Mouse (Mus musculus): ENCODE measurements around the gene Olfr177. TPM values are rescaled to one million over a fixed set of nuclear protein-coding genes. Genes with fewer than 3 reads are reported as not detected.

Olfr177 gene
- not detected in 2 replicates for polyA plus RNA-seq (2015; fragmentation: Nextera tagmentation; extraction: Ambion mirVana)

GRCm38 (mm10) chr16:58874668-58875067, at the start of gene Olfr177:
Gene Olfr177 (minus strand): TSS chr16:58874768.
- 39% methylated on average over 1 of the region's 1 CpGs for WGBS
- no peak for ATAC-seq (replicated peaks; ENCODE audit: extremely low read depth, insufficient read depth, low FRiP score)
- no peaks in the 10 kb centered on the region for H3K9me3 ChIP-seq (replicated peaks; ENCODE audit: control insufficient read depth, low read length)
- H3K9ac ChIP-seq (ENCODE audit: low read length), result no peak within 1 kb of the TSS
- no peaks in the 10 kb centered on the region for H3K27me3 ChIP-seq (ENCODE audit: control insufficient read depth, insufficient read depth, low read length)
- H3K4me2 ChIP-seq (ENCODE audit: low read depth, low read length), result no peak within 1 kb of the TSS
- H3K4me3 ChIP-seq (ENCODE audit: low read length), result no peak within 1 kb of the TSS
- no peaks in the 10 kb centered on the region for H3K36me3 ChIP-seq (ENCODE audit: control insufficient read depth, insufficient read depth)
- H3K4me1 ChIP-seq (ENCODE audit: control insufficient read depth, insufficient read depth, low read length), result no peaks in the 10 kb centered on the region
- no peak within 1 kb of the TSS for H3K27ac ChIP-seq (ENCODE audit: low read length)

- 77% methylated on average over 3 of the region's 3 CpGs for WGBS
- ATAC-seq (replicated peaks; ENCODE audit: extremely low read depth, insufficient read depth, low FRiP score), result no peak
Measured at GRCm38 (mm10) chr16:58891963-58892362, 17.4 kb upstream of the Olfr177 start, which contains the start of gene Olfr178. Gene Olfr178 (minus strand): TSS chr16:58892063.

GRCm38 (mm10) chr16:58884416-58884815, 9.8 kb upstream of the Olfr177 start:
- no peaks in the 10 kb centered on the region for H3K4me1 ChIP-seq (ENCODE audit: control insufficient read depth, insufficient read depth, low read length)
- no peaks in the 10 kb centered on the region for H3K27me3 ChIP-seq (ENCODE audit: control insufficient read depth, insufficient read depth, low read length)
- H3K4me3 ChIP-seq (ENCODE audit: low read length), result no peak overlapping the region
- WGBS, result 82% methylated on average over 2 of the region's 2 CpGs
- H3K36me3 ChIP-seq (ENCODE audit: control insufficient read depth, insufficient read depth), result no peaks in the 10 kb centered on the region
- H3K27ac ChIP-seq (ENCODE audit: low read length), result no peak overlapping the region
- no peak for ATAC-seq (replicated peaks; ENCODE audit: extremely low read depth, insufficient read depth, low FRiP score)
- no peak overlapping the region for H3K9ac ChIP-seq (ENCODE audit: low read length)
- no peak overlapping the region for H3K4me2 ChIP-seq (ENCODE audit: low read depth, low read length)
- H3K9me3 ChIP-seq (replicated peaks; ENCODE audit: control insufficient read depth, low read length), result no peaks in the 10 kb centered on the region

More at GRCm38 (mm10) chr16:58891963-58892362, 17.4 kb upstream of the Olfr177 start, which contains the start of gene Olfr178:
- Histone ChIP-seq H3K4me3 (ENCODE audit: low read length) (no peak within 1 kb of the TSS), H3K9ac (ENCODE audit: low read length) (no peak within 1 kb of the TSS), H3K4me1 (ENCODE audit: control insufficient read depth, insufficient read depth, low read length) (no peaks in the 10 kb centered on the region), H3K27me3 (ENCODE audit: control insufficient read depth, insufficient read depth, low read length) (no peaks in the 10 kb centered on the region), H3K4me2 (ENCODE audit: low read depth, low read length) (no peak within 1 kb of the TSS), H3K27ac (ENCODE audit: low read length) (no peak within 1 kb of the TSS), H3K9me3 (replicated peaks; ENCODE audit: control insufficient read depth, low read length) (0 out of 2 replicates have a peak, but pooled peaks cover 3% of the 10 kb centered on the region), H3K36me3 (ENCODE audit: control insufficient read depth, insufficient read depth) (no peaks in the 10 kb centered on the region)

- no peak overlapping the region for H3K9ac ChIP-seq (ENCODE audit: low read length)
- no peak overlapping the region for H3K4me2 ChIP-seq (ENCODE audit: low read depth, low read length)
- WGBS, result 47% methylated on average over 1 of the region's 1 CpGs
- no peaks in the 10 kb centered on the region for H3K36me3 ChIP-seq (ENCODE audit: control insufficient read depth, insufficient read depth)
- no peaks in the 10 kb centered on the region for H3K9me3 ChIP-seq (replicated peaks; ENCODE audit: control insufficient read depth, low read length)
- H3K4me3 ChIP-seq (ENCODE audit: low read length), result no peak overlapping the region
- H3K27me3 ChIP-seq (ENCODE audit: control insufficient read depth, insufficient read depth, low read length), result no peaks in the 10 kb centered on the region
- H3K27ac ChIP-seq (ENCODE audit: low read length), result no peak overlapping the region
- H3K4me1 ChIP-seq (ENCODE audit: control insufficient read depth, insufficient read depth, low read length), result no peaks in the 10 kb centered on the region
- no peak for ATAC-seq (replicated peaks; ENCODE audit: extremely low read depth, insufficient read depth, low FRiP score)
Measured at GRCm38 (mm10) chr16:58861479-58861878, 13.1 kb downstream of the Olfr177 start.

- Histone ChIP-seq H3K9me3 (replicated peaks; ENCODE audit: control insufficient read depth, low read length) (no peaks in the 10 kb centered on the region), H3K9ac (ENCODE audit: low read length) (no peak overlapping the region), H3K27me3 (ENCODE audit: control insufficient read depth, insufficient read depth, low read length) (no peaks in the 10 kb centered on the region), H3K4me1 (ENCODE audit: control insufficient read depth, insufficient read depth, low read length) (no peaks in the 10 kb centered on the region), H3K4me3 (ENCODE audit: low read length) (no peak overlapping the region), H3K27ac (ENCODE audit: low read length) (no peak overlapping the region), H3K36me3 (ENCODE audit: control insufficient read depth, insufficient read depth) (no peaks in the 10 kb centered on the region), H3K4me2 (ENCODE audit: low read depth, low read length) (no peak overlapping the region)
- WGBS, result 83% methylated on average over 2 of the region's 2 CpGs
- ATAC-seq (replicated peaks; ENCODE audit: extremely low read depth, insufficient read depth, low FRiP score), result no peak
Measured at GRCm38 (mm10) chr16:58860032-58860737, 14.4 kb downstream of the Olfr177 start.

- Histone ChIP-seq H3K9ac (ENCODE audit: low read length) (no peak within 1 kb of the TSS), H3K9me3 (replicated peaks; ENCODE audit: control insufficient read depth, low read length) (no peaks in the 10 kb centered on the region), H3K36me3 (ENCODE audit: control insufficient read depth, insufficient read depth) (no peaks in the 10 kb centered on the region), H3K4me3 (ENCODE audit: low read length) (no peak within 1 kb of the TSS), H3K27me3 (ENCODE audit: control insufficient read depth, insufficient read depth, low read length) (no peaks in the 10 kb centered on the region), H3K27ac (ENCODE audit: low read length) (no peak within 1 kb of the TSS), H3K4me1 (ENCODE audit: control insufficient read depth, insufficient read depth, low read length) (no peaks in the 10 kb centered on the region), H3K4me2 (ENCODE audit: low read depth, low read length) (no peak within 1 kb of the TSS)
- WGBS, result 61% methylated on average over 1 of the region's 1 CpGs
- ATAC-seq (replicated peaks; ENCODE audit: extremely low read depth, insufficient read depth, low FRiP score), result no peak
Measured at GRCm38 (mm10) chr16:58826732-58827319, 47.7 kb downstream of the Olfr177 start, which contains the start of gene Olfr175-ps1. Gene Olfr175-ps1 (minus strand): TSS chr16:58826782.

Other genes with a start within 250 kb of the Olfr177 start
- gene E330017A01Rik, start 236.0 kb downstream of the Olfr177 start, polyA plus RNA-seq (2015; fragmentation: Nextera tagmentation; extraction: Ambion mirVana), result not detected in 2 replicates
- 33.3 and 37.1 TPM in 2 replicates for gene Cpox, start 204.5 kb downstream of the Olfr177 start, polyA plus RNA-seq (2015; fragmentation: Nextera tagmentation; extraction: Ambion mirVana)
- 0.24 and 1.00 TPM in 2 replicates for gene Gpr15, start 155.7 kb downstream of the Olfr177 start, polyA plus RNA-seq (2015; fragmentation: Nextera tagmentation; extraction: Ambion mirVana)
- gene Cldnd1, start 146.9 kb downstream of the Olfr177 start, polyA plus RNA-seq (2015; fragmentation: Nextera tagmentation; extraction: Ambion mirVana), result 101 and 112 TPM in 2 replicates
- gene Olfr172, start 111.6 kb downstream of the Olfr177 start, polyA plus RNA-seq (2015; fragmentation: Nextera tagmentation; extraction: Ambion mirVana), result not detected in 2 replicates
- gene Olfr173, start 74.5 kb downstream of the Olfr177 start, polyA plus RNA-seq (2015; fragmentation: Nextera tagmentation; extraction: Ambion mirVana), result not detected in 2 replicates
- not detected in 2 replicates for gene Olfr175-ps1, start 48.0 kb downstream of the Olfr177 start, polyA plus RNA-seq (2015; fragmentation: Nextera tagmentation; extraction: Ambion mirVana)
- not detected in 2 replicates for gene Olfr178, start 17.3 kb upstream of the Olfr177 start, polyA plus RNA-seq (2015; fragmentation: Nextera tagmentation; extraction: Ambion mirVana)
- not detected in 2 replicates for gene Olfr181, start 54.0 kb upstream of the Olfr177 start, polyA plus RNA-seq (2015; fragmentation: Nextera tagmentation; extraction: Ambion mirVana)
- not detected in 2 replicates for gene Olfr180, start 54.6 kb upstream of the Olfr177 start, polyA plus RNA-seq (2015; fragmentation: Nextera tagmentation; extraction: Ambion mirVana)
- gene Olfr183, start 120.6 kb upstream of the Olfr177 start, polyA plus RNA-seq (2015; fragmentation: Nextera tagmentation; extraction: Ambion mirVana), result not detected in 2 replicates
- gene Olfr186, start 155.5 kb upstream of the Olfr177 start, polyA plus RNA-seq (2015; fragmentation: Nextera tagmentation; extraction: Ambion mirVana), result not detected in 2 replicates
- not detected in 2 replicates for gene Olfr187, start 165.0 kb upstream of the Olfr177 start, polyA plus RNA-seq (2015; fragmentation: Nextera tagmentation; extraction: Ambion mirVana)
- gene Olfr190, start 203.2 kb upstream of the Olfr177 start, polyA plus RNA-seq (2015; fragmentation: Nextera tagmentation; extraction: Ambion mirVana), result not detected in 2 replicates
- not detected in 2 replicates for gene Olfr191, start 215.1 kb upstream of the Olfr177 start, polyA plus RNA-seq (2015; fragmentation: Nextera tagmentation; extraction: Ambion mirVana)
- not detected in 2 replicates for gene Olfr193, start 237.1 kb upstream of the Olfr177 start, polyA plus RNA-seq (2015; fragmentation: Nextera tagmentation; extraction: Ambion mirVana)
- gene Olfr194, start 246.3 kb upstream of the Olfr177 start, polyA plus RNA-seq (2015; fragmentation: Nextera tagmentation; extraction: Ambion mirVana), result not detected in 2 replicates

Measured in heart, embryonic 16.5 days (tissue).